Mouse (Mus musculus): Measurements from ENCODE around the gene Rrp36. TPM values are rescaled to one million over a fixed set of nuclear protein-coding genes. Genes with fewer than 3 reads are reported as not detected.

Rrp36 gene
- polyA plus RNA-seq, 1 experiment from 2014 or later, result 70.0 TPM

GRCm38 (mm10) chr17:46645561-46646321, 28.4 kb downstream of the Rrp36 start, which contains the start of the genes Klc4 and Mrpl2:
Gene Klc4 (minus strand): TSS chr17:46646022.
Gene Mrpl2 (plus strand): TSS chr17:46646229.
- peak within 1 kb of the TSS; percentile 79 for H3K27ac ChIP-seq
- peak within 1 kb of the TSS; percentile 77 for H3K4me3 ChIP-seq (replicated peaks)
- ATAC-seq (ENCODE audit: insufficient number of reproducible peaks, insufficient read depth, low FRiP score, low TSS enrichment, low read depth), result peak; percentile 58
- under 1% methylated on average over 53 of the region's 53 CpGs for WGBS
- H3K9ac ChIP-seq (replicated peaks), result peak within 1 kb of the TSS; percentile 70
- H3K4me1 ChIP-seq (replicated peaks), result peaks cover 29% of the 10 kb centered on the region
- H3K36me3 ChIP-seq, result peaks cover 34% of the 10 kb centered on the region
- H3K27me3 ChIP-seq, result no peaks in the 10 kb centered on the region
- no peaks in the 10 kb centered on the region for H3K9me3 ChIP-seq
- H3K4me2 ChIP-seq, result peak within 1 kb of the TSS; percentile 90

- Histone ChIP-seq H3K4me2 (peak overlapping the region; percentile 88), H3K36me3 (peaks cover 41% of the 10 kb centered on the region), H3K27ac (0 out of 2 replicates have a peak overlapping the region, but pooled peaks have one; percentile 51), H3K9ac (replicated peaks) (peak overlapping the region; percentile 66), H3K4me1 (replicated peaks) (peaks cover 29% of the 10 kb centered on the region), H3K27me3 (no peaks in the 10 kb centered on the region), H3K9me3 (no peaks in the 10 kb centered on the region), H3K4me3 (replicated peaks) (peak overlapping the region; percentile 77)
- ATAC-seq (ENCODE audit: insufficient number of reproducible peaks, insufficient read depth, low FRiP score, low TSS enrichment, low read depth), result no peak
- WGBS, result 14% methylated on average over 10 of the region's 11 CpGs
Observed at GRCm38 (mm10) chr17:46644916-46645475, 29.2 kb downstream of the Rrp36 start.

- Histone ChIP-seq H3K9ac (replicated peaks) (0 out of 2 replicates have a peak overlapping the region, but pooled peaks have one; percentile 66), H3K4me1 (replicated peaks) (peaks cover 23% of the 10 kb centered on the region), H3K9me3 (no peaks in the 10 kb centered on the region), H3K27me3 (no peaks in the 10 kb centered on the region), H3K4me2 (peak overlapping the region; percentile 88), H3K4me3 (replicated peaks) (peak overlapping the region; percentile 77), H3K27ac (no peak overlapping the region), H3K36me3 (peaks cover 48% of the 10 kb centered on the region)
- ATAC-seq (ENCODE audit: insufficient number of reproducible peaks, insufficient read depth, low FRiP score, low TSS enrichment, low read depth), result no peak
- WGBS, result 86% methylated on average over 12 of the region's 12 CpGs
Observed at GRCm38 (mm10) chr17:46644152-46644805, 29.9 kb downstream of the Rrp36 start.

- ATAC-seq (ENCODE audit: insufficient number of reproducible peaks, insufficient read depth, low FRiP score, low TSS enrichment, low read depth), result no peak
- H3K9me3 ChIP-seq, result no peaks in the 10 kb centered on the region
- H3K4me2 ChIP-seq, result no peak overlapping the region
- no peak overlapping the region for H3K27ac ChIP-seq
- peaks cover 23% of the 10 kb centered on the region for H3K4me1 ChIP-seq (replicated peaks)
- no peak overlapping the region for H3K4me3 ChIP-seq (replicated peaks)
- no peak overlapping the region; the same call in 1 of the 2 replicates for H3K9ac ChIP-seq (replicated peaks)
- H3K27me3 ChIP-seq, result no peaks in the 10 kb centered on the region
- peaks cover 45% of the 10 kb centered on the region for H3K36me3 ChIP-seq
- WGBS, result 92% methylated on average over 17 of the region's 17 CpGs
Observed at GRCm38 (mm10) chr17:46642060-46642459, 32.1 kb downstream of the Rrp36 start.

- Histone ChIP-seq H3K9ac (replicated peaks) (no peak overlapping the region), H3K4me2 (no peak overlapping the region), H3K27me3 (no peaks in the 10 kb centered on the region), H3K9me3 (no peaks in the 10 kb centered on the region), H3K27ac (no peak overlapping the region), H3K36me3 (peaks cover 52% of the 10 kb centered on the region), H3K4me1 (replicated peaks) (peaks cover 17% of the 10 kb centered on the region), H3K4me3 (replicated peaks) (no peak overlapping the region)
- ATAC-seq (ENCODE audit: insufficient number of reproducible peaks, insufficient read depth, low FRiP score, low TSS enrichment, low read depth), result no peak
- 81% methylated on average over 9 of the region's 9 CpGs for WGBS
Observed at GRCm38 (mm10) chr17:46639929-46640328, 34.2 kb downstream of the Rrp36 start.

- Histone ChIP-seq H3K9me3 (no peaks in the 10 kb centered on the region), H3K9ac (replicated peaks) (no peak overlapping the region; the same call in 1 of the 2 replicates), H3K27me3 (no peaks in the 10 kb centered on the region), H3K36me3 (peaks cover 66% of the 10 kb centered on the region), H3K4me3 (replicated peaks) (peak overlapping the region; percentile 10; the same call in 1 of the 2 replicates), H3K4me1 (replicated peaks) (peaks cover 8% of the 10 kb centered on the region), H3K4me2 (peak overlapping the region; percentile 54), H3K27ac (no peak overlapping the region)
- peak; percentile 13; the same call in 1 of the 2 replicates for ATAC-seq (ENCODE audit: insufficient number of reproducible peaks, insufficient read depth, low FRiP score, low TSS enrichment, low read depth)
- 15% methylated on average over 15 of the region's 15 CpGs for WGBS
Observed at GRCm38 (mm10) chr17:46636831-46637523, 37.2 kb downstream of the Rrp36 start.

GRCm38 (mm10) chr17:46629685-46630441, 44.3 kb downstream of the Rrp36 start:
- 4% methylated on average over 12 of the region's 12 CpGs for WGBS
- peaks cover 54% of the 10 kb centered on the region for H3K4me1 ChIP-seq (replicated peaks)
- H3K27ac ChIP-seq, result peak overlapping the region; percentile 96
- H3K27me3 ChIP-seq, result no peaks in the 10 kb centered on the region
- peak overlapping the region; percentile 98 for H3K4me3 ChIP-seq (replicated peaks)
- peak overlapping the region; percentile 91 for H3K4me2 ChIP-seq
- H3K9ac ChIP-seq (replicated peaks), result peak overlapping the region; percentile 47
- H3K36me3 ChIP-seq, result peaks cover 32% of the 10 kb centered on the region
- peak; percentile 62 for ATAC-seq (ENCODE audit: insufficient number of reproducible peaks, insufficient read depth, low FRiP score, low TSS enrichment, low read depth)
- no peaks in the 10 kb centered on the region for H3K9me3 ChIP-seq

- Histone ChIP-seq H3K4me1 (replicated peaks) (peaks cover 63% of the 10 kb centered on the region), H3K4me2 (peak within 1 kb of the TSS; percentile 91), H3K36me3 (peaks cover 26% of the 10 kb centered on the region), H3K9me3 (no peaks in the 10 kb centered on the region), H3K9ac (replicated peaks) (peak within 1 kb of the TSS; percentile 99), H3K27ac (peak within 1 kb of the TSS; percentile 96), H3K4me3 (replicated peaks) (peak within 1 kb of the TSS; percentile 98), H3K27me3 (no peaks in the 10 kb centered on the region)
- peak; percentile 50 for ATAC-seq (ENCODE audit: insufficient number of reproducible peaks, insufficient read depth, low FRiP score, low TSS enrichment, low read depth)
- under 1% methylated on average over 83 of the region's 90 CpGs for WGBS
Observed at GRCm38 (mm10) chr17:46628791-46629684, 45.1 kb downstream of the Rrp36 start, which contains the start of gene Ptk7. Gene Ptk7 (minus strand): TSS chr17:46629504.

GRCm38 (mm10) chr17:46628471-46628790, 45.7 kb downstream of the Rrp36 start:
- Histone ChIP-seq H3K27me3 (no peaks in the 10 kb centered on the region), H3K4me3 (replicated peaks) (peak overlapping the region; percentile 98), H3K4me1 (replicated peaks) (peaks cover 69% of the 10 kb centered on the region), H3K27ac (peak overlapping the region; percentile 96), H3K9me3 (no peaks in the 10 kb centered on the region), H3K4me2 (peak overlapping the region; percentile 91), H3K36me3 (peaks cover 20% of the 10 kb centered on the region), H3K9ac (replicated peaks) (peak overlapping the region; percentile 99)
- no peak for ATAC-seq (ENCODE audit: insufficient number of reproducible peaks, insufficient read depth, low FRiP score, low TSS enrichment, low read depth)
- WGBS, result under 1% methylated on average over 13 of the region's 13 CpGs
